Mouse (Mus musculus): ENCODE measurements around the gene Shpk. TPM values are rescaled to one million over a fixed set of nuclear protein-coding genes. Genes with fewer than 3 reads are reported as not detected.

The Shpk gene
- total RNA-seq, 2 experiments from 2014 or later: 1.3 to 1.7 TPM

DNA sequence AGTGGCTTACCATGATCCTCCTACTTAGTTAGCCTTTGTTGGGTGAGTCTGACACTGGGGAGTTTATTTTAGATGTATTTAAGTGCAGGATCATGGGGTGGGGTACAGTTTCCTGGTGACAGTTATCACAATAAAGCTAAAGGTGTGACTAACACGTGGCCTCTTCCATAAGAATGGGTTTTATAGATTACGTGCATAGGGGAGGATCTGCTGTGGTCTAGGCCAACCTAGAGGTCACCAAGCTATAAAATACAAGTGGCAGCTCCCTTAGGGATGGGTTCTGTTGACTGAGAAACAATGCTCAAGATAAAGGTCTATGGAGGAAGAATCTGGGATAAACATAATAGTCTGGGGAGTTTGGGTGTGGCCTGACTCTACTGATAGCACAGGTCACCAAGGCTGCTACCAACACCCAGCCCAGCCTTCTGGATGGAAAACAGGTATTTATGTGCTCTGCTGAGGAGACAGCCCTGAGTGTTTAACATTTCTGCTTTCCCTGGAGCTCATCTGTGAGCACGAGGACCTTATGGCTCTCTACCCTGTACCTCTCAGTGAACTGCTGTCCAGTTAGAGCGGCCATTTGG lies 58.2 kb downstream of the Shpk start:
- intact Hi-C loops (cut with DNase I): no loop called here
- DNase-seq: no peak

GRCm38 (mm10) chr11:73258664-73259063 lies 59.4 kb downstream of the Shpk start:
- DNase-seq: no peak
- intact Hi-C loops (cut with DNase I): no loop called here

GRCm38 (mm10) chr11:73260457-73260856 lies 61.2 kb downstream of the Shpk start:
- intact Hi-C loops (cut with DNase I): no loop called here
- no peak for DNase-seq

- no peak for DNase-seq
- intact Hi-C loops (cut with DNase I): no loop called here
Observed at GRCm38 (mm10) chr11:73261385-73261784, 62.1 kb downstream of the Shpk start.

GRCm38 (mm10) chr11:73267267-73267666 lies 68.0 kb downstream of the Shpk start, which contains the start of gene Trpv3:
Gene Trpv3 (plus strand): TSS chr11:73267388.
- intact Hi-C loops (cut with DNase I): no loop called here
- DNase-seq: no peak

Other genes starting within 250 kb of the Shpk start
- gene Atp2a3, start 238.3 kb upstream of the Shpk start, total RNA-seq (2021): 10 to 100 TPM; 11.1 to 11.9 TPM
- gene P2rx1, start 200.4 kb upstream of the Shpk start, total RNA-seq (2021): under 1 TPM; 0.33 to 0.38 TPM
- under 1 TPM; 0.84 to 1.00 TPM for gene Camkk1, start 180.5 kb upstream of the Shpk start, total RNA-seq (2021)
- gene Ncbp3, start 151.7 kb upstream of the Shpk start, total RNA-seq (2021): 1 to 10 TPM; 5.8 to 6.3 TPM
- gene Itgae, start 108.9 kb upstream of the Shpk start, total RNA-seq (2021): under 1 TPM in 1 of 2 experiments, not detected in 1; 0.14 TPM
- under 1 TPM; 0.22 to 0.28 TPM for gene Haspin, start 61.2 kb upstream of the Shpk start, total RNA-seq (2021)
- 10 to 100 TPM; 13.1 to 17.9 TPM for gene P2rx5, start 39.0 kb upstream of the Shpk start, total RNA-seq (2021)
- 10 to 100 TPM; 82.2 to 94.1 TPM for gene Emc6, start 22.4 kb upstream of the Shpk start, total RNA-seq (2021)
- 10 to 100 TPM; 47.1 to 48.1 TPM for gene Tax1bp3, start 22.4 kb upstream of the Shpk start, total RNA-seq (2021)
- 10 to 100 TPM in 1 of 2 experiments, 1 to 10 TPM in 1; 8.3 to 13.3 TPM for gene Ctns, start 418 bp upstream of the Shpk start, total RNA-seq (2021)
- not detected for gene Trpv1, start 34.8 kb downstream of the Shpk start, total RNA-seq (2021)
- gene Trpv3, start 67.9 kb downstream of the Shpk start, total RNA-seq (2021): under 1 TPM in 1 of 2 experiments, not detected in 1; 0.05 TPM
- 1 to 10 TPM; 1.2 to 1.3 TPM for gene Aspa, start 130.1 kb downstream of the Shpk start, total RNA-seq (2021)
- gene Gm49340, start 130.3 kb downstream of the Shpk start, total RNA-seq (2021): not detected
- gene Spata22, start 130.3 kb downstream of the Shpk start, total RNA-seq (2021): not detected
- gene Olfr20, start 151.3 kb downstream of the Shpk start, total RNA-seq (2021): not detected
- gene Olfr376, start 171.8 kb downstream of the Shpk start, total RNA-seq (2021): not detected
- not detected for gene Olfr1, start 200.2 kb downstream of the Shpk start, total RNA-seq (2021)
- gene Olfr378, start 229.0 kb downstream of the Shpk start, total RNA-seq (2021): not detected

Measured in heart, postnatal 36 days (tissue).